ENCODE assay signal across 26 mouse cellular contexts in the genomic region with DNA sequence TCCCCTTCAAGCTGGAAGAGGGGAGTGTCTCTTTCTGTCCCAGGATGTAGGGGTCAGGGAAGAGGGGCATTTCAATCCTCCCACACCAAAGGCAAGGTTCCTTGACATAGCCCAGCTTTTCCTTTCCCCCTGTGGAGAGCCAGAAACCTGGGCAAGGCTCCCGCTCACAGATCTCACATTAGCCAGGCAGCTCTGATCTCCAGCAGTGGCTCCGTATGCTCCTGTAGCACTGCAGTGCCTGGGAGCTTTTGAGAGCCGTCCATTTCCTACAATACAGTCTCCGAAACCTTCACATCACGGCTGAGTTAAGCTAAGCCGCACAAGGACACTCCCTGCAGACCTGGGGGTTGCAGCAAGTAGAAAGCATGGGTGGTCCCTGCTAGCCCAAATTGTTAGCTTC. TPM values are rescaled to one million over a fixed set of nuclear protein-coding genes. Genes with fewer than 3 reads are reported as not detected.
DNase-seq lines count a peak whose midpoint lies in the region; ATAC-seq lines count a peak whose summit lies in the region.
"Had no signal": no experiment of that assay in that cellular context is flagged by ENCODE, and none has a peak within 500 bp of the region (broad histone marks: within the 10 kb centered on the region; RNA-seq: fewer than 3 reads in every experiment).

No protein-coding gene starts in this region.

- no peak overlapping the region for H3K4me3 ChIP-seq in heart, embryonic 12.5 days
- H3K4me3 ChIP-seq: embryonic facial prominence, embryonic 10.5 days; forebrain, embryonic 13.5 days; gastrocnemius, adult 2 months; hindbrain, embryonic 10.5 days had no signal

- peaks cover 5% of the 10 kb centered on the region; the same call in 1 of the 2 replicates for H3K9me3 ChIP-seq in heart, embryonic 12.5 days (replicated peaks)
- H3K9me3 ChIP-seq: embryonic facial prominence, embryonic 10.5 days; forebrain, embryonic 13.5 days; hindbrain, embryonic 10.5 days had no signal

- no peak overlapping the region for H3K4me2 ChIP-seq in heart, embryonic 12.5 days
- H3K4me2 ChIP-seq: forebrain, embryonic 13.5 days; heart, embryonic 11.5 days; hindbrain, embryonic 14.5 days had no signal

- 0 out of 2 replicates have a peak, but pooled peaks cover 9% of the 10 kb centered on the region for H3K27me3 ChIP-seq in heart, embryonic 12.5 days (replicated peaks)
- H3K27me3 ChIP-seq: forebrain, embryonic 13.5 days; Patski had no signal

- no peaks in the 10 kb centered on the region for H3K36me3 ChIP-seq in heart, embryonic 12.5 days
- H3K36me3 ChIP-seq: embryonic facial prominence, embryonic 10.5 days; hindbrain, embryonic 10.5 days had no signal

- H3K9ac ChIP-seq in heart, embryonic 12.5 days = no peak overlapping the region
- H3K9ac ChIP-seq: forebrain, embryonic 13.5 days; forebrain, postnatal 0 days; hindbrain, embryonic 14.5 days had no signal

- WGBS in heart, embryonic 12.5 days = 83% methylated on average over 6 of the region's 6 CpGs

- H3K27ac ChIP-seq in heart, embryonic 12.5 days (ENCODE audit: poor library complexity, severe bottlenecking) = no peak overlapping the region
- H3K27ac ChIP-seq: embryonic facial prominence, embryonic 10.5 days; forebrain, embryonic 13.5 days; gastrocnemius, adult 2 months; hindbrain, embryonic 10.5 days; hindbrain, embryonic 14.5 days had no signal

- no peak for ATAC-seq in heart, embryonic 12.5 days (ENCODE audit: insufficient number of reproducible peaks, low FRiP score)
- ATAC-seq in megakaryocyte progenitor cell, adult 5-6 weeks (replicated peaks; ENCODE audit: poor library complexity) = no peak
- ATAC-seq: forebrain, embryonic 13.5 days; forebrain, postnatal 0 days; inflammation-experienced regulatory T-cells, adult 6 months; intestine, postnatal 0 days; Patski had no signal

- DNase-seq in brain, adult 2 months (ENCODE audit: low read depth, low spot score) = peak; percentile 97
- peak; percentile 91 for DNase-seq in cerebellum, adult 11 months
- DNase-seq in cerebellum, adult 8-10 months = peak; percentile 89
- peak; percentile 87 to 91 for DNase-seq in cerebellum, postnatal 14 days
- no peak for DNase-seq in spleen, postnatal 36 days (ENCODE audit: low spot score in 2 of 2)
- DNase-seq: adrenal gland, adult 2 months; adrenal gland, postnatal 25 days; forebrain, postnatal 0 days; gastrocnemius, adult 2 months; gastrocnemius, postnatal 25 days; heart, adult 11 months; kidney, adult 8-10 months had no signal

- peaks cover 33% of the 10 kb centered on the region for H3K4me1 ChIP-seq in heart, embryonic 12.5 days (replicated peaks)
- H3K4me1 ChIP-seq: embryonic facial prominence, embryonic 10.5 days; forebrain, embryonic 13.5 days; hindbrain, embryonic 10.5 days had no signal

RNA-seq across cellular contexts. Expression of gene Gm17087, which starts 12.5 kb away (rescaled TPM):
- not detected in 2 replicates for polyA plus RNA-seq in heart, embryonic 12.5 days (2016; fragmentation: Nextera tagmentation; extraction: Ambion mirVana)
- not detected in 2 replicates for total RNA-seq in megakaryocyte progenitor cell, adult 5-6 weeks (2015)
- not detected in 2 replicates for total RNA-seq in megakaryocyte progenitor cell, adult 5-6 weeks (2017)
- total RNA-seq: adrenal gland, adult 2 months; adrenal gland, postnatal 25 days; CH12.LX; forebrain, postnatal 0 days; gastrocnemius, adult 2 months; gastrocnemius, postnatal 25 days; heart, postnatal 25 days had no signal
- polyA plus RNA-seq: adrenal gland, adult 2 months; embryonic facial prominence, embryonic 10.5 days; embryonic facial prominence, embryonic 14.5 days; forebrain, embryonic 13.5 days; forebrain, postnatal 0 days; heart, embryonic 11.5 days; heart, embryonic 16.5 days; hindbrain, embryonic 10.5 days; hindbrain, embryonic 14.5 days; intestine, postnatal 0 days had no signal

RNA-seq across cellular contexts. Expression of gene Pde10a, which starts 29.0 kb away (rescaled TPM):
- 1.4 and 1.7 TPM in 2 replicates for polyA plus RNA-seq in heart, embryonic 12.5 days (2016; fragmentation: Nextera tagmentation; extraction: Ambion mirVana)
- 0.10 TPM in 1 of 2 replicates, not detected in the other for total RNA-seq in megakaryocyte progenitor cell, adult 5-6 weeks (2015)
- 0.04 TPM in 1 of 2 replicates, not detected in the other for total RNA-seq in megakaryocyte progenitor cell, adult 5-6 weeks (2017)
- polyA plus RNA-seq: inflammation-experienced regulatory T-cells, adult 6 months had no signal

Comparison
In these comparisons a context has a peak if more than half of its experiments do, and no peak if none do; other contexts are left out.
1. DNase-seq: peak in brain, adult 2 months (single experiment), cerebellum, adult 11 months (single experiment), cerebellum, adult 8-10 months (single experiment) and cerebellum, postnatal 14 days (2 of 2); none in spleen, postnatal 36 days (0 of 2).